Mouse (Mus musculus): Measurements from ENCODE around the gene Olfr1151. TPM values are rescaled to one million over a fixed set of nuclear protein-coding genes. Genes with fewer than 3 reads are reported as not detected.

Olfr1151 gene
- polyA plus RNA-seq (2015; fragmentation: Nextera tagmentation; extraction: Ambion mirVana) = not detected in 2 replicates

DNA sequence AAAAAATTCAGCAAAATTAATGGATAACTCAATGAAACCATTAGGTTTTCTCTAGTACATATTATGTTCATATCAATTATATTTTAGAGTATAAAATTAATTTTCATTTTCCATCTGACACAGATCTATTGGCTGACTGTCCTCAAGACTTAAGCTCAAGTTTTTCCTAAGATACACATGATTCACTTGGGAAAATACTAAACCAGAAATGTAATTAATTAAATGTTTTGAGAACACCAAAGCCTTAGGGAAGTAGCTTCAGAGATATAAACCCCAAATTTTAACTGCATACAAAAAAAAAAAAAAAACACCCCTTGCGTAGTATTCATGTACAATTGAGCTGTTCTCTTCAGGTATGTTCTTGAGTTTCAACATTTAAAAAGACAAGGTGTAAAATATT is at the start of gene Olfr1151:
Gene Olfr1151, plus strand, starts transcription at position 301 of the 400 bp plus-strand sequence.
- H3K4me1 ChIP-seq (ENCODE audit: control insufficient read depth, insufficient read depth, low read length) = no peaks in the 10 kb centered on the region
- no peak for ATAC-seq (replicated peaks; ENCODE audit: extremely low read depth, insufficient read depth, low FRiP score)
- no peaks in the 10 kb centered on the region for H3K9me3 ChIP-seq (replicated peaks; ENCODE audit: control insufficient read depth, low read length)
- H3K27ac ChIP-seq (ENCODE audit: low read length) = no peak within 1 kb of the TSS
- no peak within 1 kb of the TSS for H3K4me2 ChIP-seq (ENCODE audit: low read depth, low read length)
- H3K9ac ChIP-seq (ENCODE audit: low read length) = no peak within 1 kb of the TSS
- 73% methylated on average over 1 of the region's 1 CpGs for WGBS
- H3K4me3 ChIP-seq (ENCODE audit: low read length) = no peak within 1 kb of the TSS
- H3K36me3 ChIP-seq (ENCODE audit: control insufficient read depth, insufficient read depth) = no peaks in the 10 kb centered on the region
- no peaks in the 10 kb centered on the region for H3K27me3 ChIP-seq (ENCODE audit: control insufficient read depth, insufficient read depth, low read length)

DNA sequence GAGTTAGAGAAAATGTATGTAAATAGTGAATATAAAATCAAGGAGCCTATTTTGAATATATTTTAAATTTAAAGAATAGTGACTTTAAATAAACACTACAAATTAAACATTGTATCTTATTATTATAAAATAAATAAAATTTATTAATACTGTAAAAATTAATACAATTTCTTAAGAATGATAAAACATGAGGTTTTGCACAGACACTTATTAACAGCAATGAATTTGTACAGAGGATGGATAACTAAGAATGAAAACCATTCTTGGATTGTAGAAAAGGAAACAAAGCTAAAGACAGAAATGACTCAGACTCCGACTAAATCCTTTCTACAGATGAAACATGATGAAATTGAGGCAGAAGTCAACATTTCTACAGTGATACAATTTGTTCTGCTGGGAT is 46.1 kb upstream of the Olfr1151 start, which contains the start of gene Olfr1145:
Gene Olfr1145, plus strand, starts transcription at position 301 of the 400 bp plus-strand sequence.
- 63% methylated on average over 1 of the region's 1 CpGs for WGBS
- ATAC-seq (replicated peaks; ENCODE audit: extremely low read depth, insufficient read depth, low FRiP score) = no peak
- Histone ChIP-seq H3K27me3 (ENCODE audit: control insufficient read depth, insufficient read depth, low read length) (no peaks in the 10 kb centered on the region), H3K9ac (ENCODE audit: low read length) (no peak within 1 kb of the TSS), H3K9me3 (replicated peaks; ENCODE audit: control insufficient read depth, low read length) (no peaks in the 10 kb centered on the region), H3K4me1 (ENCODE audit: control insufficient read depth, insufficient read depth, low read length) (no peaks in the 10 kb centered on the region), H3K36me3 (ENCODE audit: control insufficient read depth, insufficient read depth) (no peaks in the 10 kb centered on the region), H3K4me2 (ENCODE audit: low read depth, low read length) (no peak within 1 kb of the TSS), H3K27ac (ENCODE audit: low read length) (no peak within 1 kb of the TSS), H3K4me3 (ENCODE audit: low read length) (no peak within 1 kb of the TSS)

DNA sequence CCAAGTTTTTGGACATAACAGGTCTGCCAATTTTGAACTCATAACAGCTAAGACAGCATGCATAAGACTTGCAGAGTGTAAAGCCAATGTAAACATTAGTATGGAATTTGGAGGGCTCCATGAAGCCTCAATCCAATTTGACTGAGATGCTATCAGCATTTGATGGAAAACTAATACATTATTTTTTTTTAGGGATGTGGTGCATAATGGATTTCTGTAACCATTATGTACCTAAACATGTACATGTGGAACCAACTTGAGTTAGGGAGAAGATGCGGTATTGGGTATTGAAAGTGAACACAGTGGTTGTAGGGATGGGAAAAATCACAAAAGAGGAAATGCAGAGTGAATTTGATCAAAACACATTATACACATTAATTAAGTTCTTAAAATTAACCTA is 25.4 kb upstream of the Olfr1151 start, which contains the start of gene Olfr1148:
Gene Olfr1148, plus strand, starts transcription at position 301 of the 400 bp plus-strand sequence.
- no peaks in the 10 kb centered on the region for H3K9me3 ChIP-seq (replicated peaks; ENCODE audit: control insufficient read depth, low read length)
- no peaks in the 10 kb centered on the region for H3K27me3 ChIP-seq (ENCODE audit: control insufficient read depth, insufficient read depth, low read length)
- H3K4me3 ChIP-seq (ENCODE audit: low read length) = no peak within 1 kb of the TSS
- H3K9ac ChIP-seq (ENCODE audit: low read length) = no peak within 1 kb of the TSS
- ATAC-seq (replicated peaks; ENCODE audit: extremely low read depth, insufficient read depth, low FRiP score) = no peak
- H3K4me2 ChIP-seq (ENCODE audit: low read depth, low read length) = no peak within 1 kb of the TSS
- WGBS = 90% methylated on average over 1 of the region's 1 CpGs
- no peaks in the 10 kb centered on the region for H3K36me3 ChIP-seq (ENCODE audit: control insufficient read depth, insufficient read depth)
- H3K27ac ChIP-seq (ENCODE audit: low read length) = no peak within 1 kb of the TSS
- H3K4me1 ChIP-seq (ENCODE audit: control insufficient read depth, insufficient read depth, low read length) = no peaks in the 10 kb centered on the region

DNA sequence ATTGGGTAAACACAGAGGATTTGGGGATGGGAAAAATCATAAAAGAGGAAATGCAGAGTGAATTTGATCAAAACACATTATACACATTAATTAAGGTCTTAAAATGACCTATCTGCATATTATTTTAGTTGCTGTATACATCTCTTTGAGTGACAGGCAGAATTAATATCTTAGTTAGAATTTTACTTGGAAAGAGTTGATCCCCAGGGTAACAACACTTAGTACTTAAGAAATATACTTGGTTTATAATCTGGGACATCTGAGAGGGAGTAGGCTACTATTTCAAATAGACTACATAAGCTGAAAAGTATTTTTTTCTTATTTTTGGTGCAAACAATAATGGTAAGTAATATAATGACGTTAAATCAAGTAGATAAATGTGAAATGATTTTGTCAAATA is 12.0 kb upstream of the Olfr1151 start, which contains the start of gene Olfr1150-ps1:
Gene Olfr1150-ps1, plus strand, starts transcription at position 301 of the 400 bp plus-strand sequence.
- 59% methylated on average over 1 of the region's 1 CpGs for WGBS
- Histone ChIP-seq H3K9ac (ENCODE audit: low read length) (no peak within 1 kb of the TSS), H3K27me3 (ENCODE audit: control insufficient read depth, insufficient read depth, low read length) (no peaks in the 10 kb centered on the region), H3K4me2 (ENCODE audit: low read depth, low read length) (no peak within 1 kb of the TSS), H3K36me3 (ENCODE audit: control insufficient read depth, insufficient read depth) (no peaks in the 10 kb centered on the region), H3K4me3 (ENCODE audit: low read length) (no peak within 1 kb of the TSS), H3K9me3 (replicated peaks; ENCODE audit: control insufficient read depth, low read length) (no peaks in the 10 kb centered on the region), H3K27ac (ENCODE audit: low read length) (no peak within 1 kb of the TSS), H3K4me1 (ENCODE audit: control insufficient read depth, insufficient read depth, low read length) (no peaks in the 10 kb centered on the region)
- no peak for ATAC-seq (replicated peaks; ENCODE audit: extremely low read depth, insufficient read depth, low FRiP score)

DNA sequence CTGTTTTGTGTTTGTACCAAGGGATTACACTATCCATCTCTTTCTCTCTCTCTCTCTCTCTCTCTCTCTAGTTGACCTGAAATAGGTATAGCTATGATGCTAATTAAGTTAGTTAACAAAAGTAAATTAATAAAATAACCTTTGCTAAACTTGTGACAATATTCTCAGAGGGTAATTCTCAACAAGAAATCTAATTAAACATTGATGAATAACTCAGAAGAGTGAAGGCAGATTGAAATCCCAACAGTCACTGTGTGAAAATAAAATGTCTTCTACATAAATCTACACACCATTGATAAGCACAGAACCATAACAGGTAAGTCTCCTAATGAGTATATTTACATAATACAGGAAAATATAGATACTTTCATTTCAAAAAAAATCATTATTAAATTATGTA is 10.5 kb downstream of the Olfr1151 start, which contains the start of gene Olfr1152:
Gene Olfr1152, plus strand, starts transcription at position 301 of the 400 bp plus-strand sequence.
- no peak within 1 kb of the TSS for H3K9ac ChIP-seq (ENCODE audit: low read length)
- H3K4me2 ChIP-seq (ENCODE audit: low read depth, low read length) = no peak within 1 kb of the TSS
- no peak for ATAC-seq (replicated peaks; ENCODE audit: extremely low read depth, insufficient read depth, low FRiP score)
- H3K9me3 ChIP-seq (replicated peaks; ENCODE audit: control insufficient read depth, low read length) = no peaks in the 10 kb centered on the region
- no peak within 1 kb of the TSS for H3K27ac ChIP-seq (ENCODE audit: low read length)
- H3K27me3 ChIP-seq (ENCODE audit: control insufficient read depth, insufficient read depth, low read length) = no peaks in the 10 kb centered on the region
- no peaks in the 10 kb centered on the region for H3K36me3 ChIP-seq (ENCODE audit: control insufficient read depth, insufficient read depth)
- no peaks in the 10 kb centered on the region for H3K4me1 ChIP-seq (ENCODE audit: control insufficient read depth, insufficient read depth, low read length)
- no peak within 1 kb of the TSS for H3K4me3 ChIP-seq (ENCODE audit: low read length)

DNA sequence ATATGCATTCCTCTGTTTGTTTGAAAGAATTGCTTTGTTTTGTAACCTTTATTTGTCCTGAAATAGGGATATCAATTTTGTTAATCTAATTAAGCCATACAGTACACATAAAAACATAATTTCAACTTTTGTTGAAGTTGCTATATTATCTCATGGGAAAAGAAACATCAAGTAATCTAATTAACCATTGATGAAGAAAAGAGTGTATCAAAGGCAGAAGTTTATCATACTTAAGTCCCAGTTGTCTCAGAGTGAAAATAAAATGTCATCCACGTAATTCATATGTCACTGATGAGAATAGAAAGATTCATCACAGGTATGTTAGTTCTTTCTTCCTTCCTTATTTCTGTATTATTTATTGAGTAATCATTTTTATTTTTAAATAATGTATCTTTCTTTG is 39.0 kb downstream of the Olfr1151 start, which contains the start of gene Olfr1153:
Gene Olfr1153, plus strand, starts transcription at position 301 of the 400 bp plus-strand sequence.
- no peak for ATAC-seq (replicated peaks; ENCODE audit: extremely low read depth, insufficient read depth, low FRiP score)
- Histone ChIP-seq H3K36me3 (ENCODE audit: control insufficient read depth, insufficient read depth) (no peaks in the 10 kb centered on the region), H3K9me3 (replicated peaks; ENCODE audit: control insufficient read depth, low read length) (no peaks in the 10 kb centered on the region), H3K9ac (ENCODE audit: low read length) (no peak within 1 kb of the TSS), H3K4me1 (ENCODE audit: control insufficient read depth, insufficient read depth, low read length) (no peaks in the 10 kb centered on the region), H3K27ac (ENCODE audit: low read length) (no peak within 1 kb of the TSS), H3K4me2 (ENCODE audit: low read depth, low read length) (no peak within 1 kb of the TSS), H3K4me3 (ENCODE audit: low read length) (no peak within 1 kb of the TSS), H3K27me3 (ENCODE audit: control insufficient read depth, insufficient read depth, low read length) (no peaks in the 10 kb centered on the region)
- 55% methylated on average over 1 of the region's 1 CpGs for WGBS

DNA sequence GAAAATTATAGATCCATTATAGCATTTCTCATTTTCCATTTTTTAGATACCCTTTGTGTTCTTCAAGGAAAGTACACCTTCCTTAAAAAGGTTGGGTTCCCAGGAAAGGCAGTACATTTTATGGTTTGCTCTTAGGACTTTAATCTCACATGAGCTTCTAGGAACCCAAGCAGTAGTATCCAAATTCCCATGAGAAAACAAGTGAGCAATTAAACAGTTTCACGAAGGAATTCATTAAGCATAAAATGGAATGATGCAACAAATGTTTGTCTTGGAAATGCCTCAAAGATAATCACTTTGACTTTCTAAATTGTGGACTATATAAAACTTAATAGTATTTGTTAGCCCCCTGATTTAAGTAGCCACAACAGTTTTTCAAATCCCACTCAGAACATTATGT is 49.4 kb downstream of the Olfr1151 start, which contains the start of gene Olfr1154:
Gene Olfr1154, minus strand, starts transcription at position 101 of the 400 bp plus-strand sequence.
- Histone ChIP-seq H3K9ac (ENCODE audit: low read length) (no peak within 1 kb of the TSS), H3K4me2 (ENCODE audit: low read depth, low read length) (no peak within 1 kb of the TSS), H3K27me3 (ENCODE audit: control insufficient read depth, insufficient read depth, low read length) (no peaks in the 10 kb centered on the region), H3K9me3 (replicated peaks; ENCODE audit: control insufficient read depth, low read length) (no peaks in the 10 kb centered on the region), H3K27ac (ENCODE audit: low read length) (no peak within 1 kb of the TSS), H3K4me3 (ENCODE audit: low read length) (no peak within 1 kb of the TSS), H3K36me3 (ENCODE audit: control insufficient read depth, insufficient read depth) (no peaks in the 10 kb centered on the region), H3K4me1 (ENCODE audit: control insufficient read depth, insufficient read depth, low read length) (no peaks in the 10 kb centered on the region)
- ATAC-seq (replicated peaks; ENCODE audit: extremely low read depth, insufficient read depth, low FRiP score) = no peak
- WGBS = 68% methylated on average over 1 of the region's 1 CpGs

Other genes with a start within 250 kb of the Olfr1151 start
- gene Olfr1130, start 249.7 kb upstream of the Olfr1151 start, polyA plus RNA-seq (2015; fragmentation: Nextera tagmentation; extraction: Ambion mirVana) = not detected in 2 replicates
- gene Olfr1131, start 228.8 kb upstream of the Olfr1151 start, polyA plus RNA-seq (2015; fragmentation: Nextera tagmentation; extraction: Ambion mirVana) = not detected in 2 replicates
- not detected in 2 replicates for gene Olfr1132, start 218.3 kb upstream of the Olfr1151 start, polyA plus RNA-seq (2015; fragmentation: Nextera tagmentation; extraction: Ambion mirVana)
- not detected in 2 replicates for gene Olfr1133, start 208.5 kb upstream of the Olfr1151 start, polyA plus RNA-seq (2015; fragmentation: Nextera tagmentation; extraction: Ambion mirVana)
- not detected in 2 replicates for gene Olfr1134, start 197.4 kb upstream of the Olfr1151 start, polyA plus RNA-seq (2015; fragmentation: Nextera tagmentation; extraction: Ambion mirVana)
- not detected in 2 replicates for gene Olfr1135, start 182.2 kb upstream of the Olfr1151 start, polyA plus RNA-seq (2015; fragmentation: Nextera tagmentation; extraction: Ambion mirVana)
- not detected in 2 replicates for gene Olfr1136, start 161.9 kb upstream of the Olfr1151 start, polyA plus RNA-seq (2015; fragmentation: Nextera tagmentation; extraction: Ambion mirVana)
- not detected in 2 replicates for gene Olfr1137, start 142.7 kb upstream of the Olfr1151 start, polyA plus RNA-seq (2015; fragmentation: Nextera tagmentation; extraction: Ambion mirVana)
- not detected in 2 replicates for gene Olfr1138, start 115.9 kb upstream of the Olfr1151 start, polyA plus RNA-seq (2015; fragmentation: Nextera tagmentation; extraction: Ambion mirVana)
- gene Olfr1140, start 112.1 kb upstream of the Olfr1151 start, polyA plus RNA-seq (2015; fragmentation: Nextera tagmentation; extraction: Ambion mirVana) = not detected in 2 replicates
- gene Olfr1141, start 101.9 kb upstream of the Olfr1151 start, polyA plus RNA-seq (2015; fragmentation: Nextera tagmentation; extraction: Ambion mirVana) = not detected in 2 replicates
- not detected in 2 replicates for gene Olfr152, start 76.4 kb upstream of the Olfr1151 start, polyA plus RNA-seq (2015; fragmentation: Nextera tagmentation; extraction: Ambion mirVana)
- gene Olfr1143, start 55.3 kb upstream of the Olfr1151 start, polyA plus RNA-seq (2015; fragmentation: Nextera tagmentation; extraction: Ambion mirVana) = not detected in 2 replicates
- not detected in 2 replicates for gene Olfr1145, start 46.0 kb upstream of the Olfr1151 start, polyA plus RNA-seq (2015; fragmentation: Nextera tagmentation; extraction: Ambion mirVana)
- gene Olfr1148, start 25.3 kb upstream of the Olfr1151 start, polyA plus RNA-seq (2015; fragmentation: Nextera tagmentation; extraction: Ambion mirVana) = not detected in 2 replicates
- gene Olfr1150-ps1, start 11.9 kb upstream of the Olfr1151 start, polyA plus RNA-seq (2015; fragmentation: Nextera tagmentation; extraction: Ambion mirVana) = not detected in 2 replicates
- not detected in 2 replicates for gene Olfr1152, start 10.6 kb downstream of the Olfr1151 start, polyA plus RNA-seq (2015; fragmentation: Nextera tagmentation; extraction: Ambion mirVana)
- gene Olfr1153, start 39.1 kb downstream of the Olfr1151 start, polyA plus RNA-seq (2015; fragmentation: Nextera tagmentation; extraction: Ambion mirVana) = not detected in 2 replicates
- not detected in 2 replicates for gene Olfr1154, start 49.3 kb downstream of the Olfr1151 start, polyA plus RNA-seq (2015; fragmentation: Nextera tagmentation; extraction: Ambion mirVana)
- not detected in 2 replicates for gene Olfr1155, start 89.3 kb downstream of the Olfr1151 start, polyA plus RNA-seq (2015; fragmentation: Nextera tagmentation; extraction: Ambion mirVana)
- gene Olfr1156, start 97.2 kb downstream of the Olfr1151 start, polyA plus RNA-seq (2015; fragmentation: Nextera tagmentation; extraction: Ambion mirVana) = not detected in 2 replicates
- not detected in 2 replicates for gene Olfr1157, start 112.4 kb downstream of the Olfr1151 start, polyA plus RNA-seq (2015; fragmentation: Nextera tagmentation; extraction: Ambion mirVana)
- gene Olfr74, start 118.8 kb downstream of the Olfr1151 start, polyA plus RNA-seq (2015; fragmentation: Nextera tagmentation; extraction: Ambion mirVana) = not detected in 2 replicates
- gene Olfr1158, start 134.3 kb downstream of the Olfr1151 start, polyA plus RNA-seq (2015; fragmentation: Nextera tagmentation; extraction: Ambion mirVana) = not detected in 2 replicates
- gene Olfr1160, start 152.4 kb downstream of the Olfr1151 start, polyA plus RNA-seq (2015; fragmentation: Nextera tagmentation; extraction: Ambion mirVana) = not detected in 2 replicates
- not detected in 2 replicates for gene Olfr1161, start 166.9 kb downstream of the Olfr1151 start, polyA plus RNA-seq (2015; fragmentation: Nextera tagmentation; extraction: Ambion mirVana)
- not detected in 2 replicates for gene Olfr73, start 181.8 kb downstream of the Olfr1151 start, polyA plus RNA-seq (2015; fragmentation: Nextera tagmentation; extraction: Ambion mirVana)
- gene Olfr1162, start 195.3 kb downstream of the Olfr1151 start, polyA plus RNA-seq (2015; fragmentation: Nextera tagmentation; extraction: Ambion mirVana) = not detected in 2 replicates
- gene Olfr1163, start 216.0 kb downstream of the Olfr1151 start, polyA plus RNA-seq (2015; fragmentation: Nextera tagmentation; extraction: Ambion mirVana) = not detected in 2 replicates
- gene Olfr1164, start 238.1 kb downstream of the Olfr1151 start, polyA plus RNA-seq (2015; fragmentation: Nextera tagmentation; extraction: Ambion mirVana) = not detected in 2 replicates

All from heart, embryonic 16.5 days (tissue).